Mouse (Mus musculus) neural tube, embryonic 14.5 days (tissue): ENCODE results near the gene Pianp. TPM values are rescaled to one million over a fixed set of nuclear protein-coding genes. Genes with fewer than 3 reads are reported as not detected.

Experiments used
- ATAC-seq: fragments of 200-750 bp; cut with Nextera tagmentation; 2 replicates; pipeline ENCODE4 v1.8.0; 2017; ENCODE audit warnings: low read depth, mild to moderate bottlenecking, moderate TSS enrichment, moderate library complexity
- H3K27ac ChIP-seq: fragments of 300-500 bp; sonication (generic); 2 replicates; pipeline ENCODE4 v1.5.1; 2014; ENCODE audit warnings: low read depth, mild to moderate bottlenecking, control low read depth, low read length, moderate library complexity, mixed read lengths
- H3K27me3 ChIP-seq: fragments of 300-500 bp; sonication (generic); 2 replicates; pipeline ENCODE4 v1.6.1; 2014; ENCODE audit warnings: low read length; ENCODE audit not compliant: control insufficient read depth, insufficient read depth
- H3K36me3 ChIP-seq: fragments of 300-500 bp; sonication (generic); 2 replicates; pipeline ENCODE4 v1.6.1; 2014; ENCODE audit warnings: low read length, mixed read lengths; ENCODE audit not compliant: control insufficient read depth, insufficient read depth
- H3K4me1 ChIP-seq: fragments of 300-500 bp; sonication (generic); 2 replicates; pipeline ENCODE4 v1.6.1; 2014; ENCODE audit warnings: low read length; ENCODE audit not compliant: control insufficient read depth, insufficient read depth
- H3K4me2 ChIP-seq: fragments of 300-500 bp; sonication (generic); 2 replicates; pipeline ENCODE4 v1.6.1; 2014; ENCODE audit warnings: mild to moderate bottlenecking, low read depth, low read length, control low read depth
- H3K4me3 ChIP-seq: fragments of 300-500 bp; sonication (generic); 2 replicates; pipeline ENCODE4 v1.5.1; 2014; ENCODE audit warnings: low read depth, low read length, control low read depth, mixed read lengths
- H3K9ac ChIP-seq: fragments of 300-500 bp; sonication (generic); replicated peaks from 2 replicates; pipeline ENCODE4 v1.6.1; 2014; ENCODE audit warnings: low read depth, mild to moderate bottlenecking, control low read depth, low read length, mixed read lengths
- H3K9me3 ChIP-seq: fragments of 300-500 bp; sonication (generic); 2 replicates; pipeline ENCODE4 v1.6.1; 2016; ENCODE audit warnings: low read length; ENCODE audit not compliant: control insufficient read depth
- WGBS: fragments of 180-500 bp; shearing (Covaris S2); extraction: QIAGEN DNeasy Blood & Tissue Kit; methylation state at CpG from one replicate; pipeline ENCODE4 v1.1.7; 2014; 5-methylcytosine and 5-hydroxymethylcytosine counted together
- polyA plus RNA-seq: library from polyadenylated mRNA; unstranded; fragments of >200 nt; fragmentation: Nextera tagmentation; extraction: Ambion mirVana; gene quantifications from 2 replicates; pipeline ENCODE4 v1.2.1, GENCODE M21; 2014

Pianp gene
- polyA plus RNA-seq, 1 experiment from 2014 or later: 62.3 TPM

GRCm38 (mm10) chr6:124999091-124999490 lies 2.6 kb downstream of the Pianp start:
- Histone ChIP-seq H3K9me3 (no peaks in the 10 kb centered on the region), H3K4me2 (no peak overlapping the region), H3K36me3 (0 out of 2 replicates have a peak, but pooled peaks cover 4% of the 10 kb centered on the region), H3K27ac (no peak overlapping the region), H3K4me3 (no peak overlapping the region), H3K9ac (no peak overlapping the region), H3K27me3 (peaks cover 17% of the 10 kb centered on the region), H3K4me1 (peaks cover 12% of the 10 kb centered on the region)
- WGBS: 45% methylated on average over 14 of the region's 14 CpGs
- ATAC-seq: no peak

- no peak overlapping the region for H3K4me3 ChIP-seq
- peaks cover 17% of the 10 kb centered on the region for H3K27me3 ChIP-seq
- no peak overlapping the region for H3K9ac ChIP-seq
- H3K4me1 ChIP-seq: peaks cover 12% of the 10 kb centered on the region
- no peak overlapping the region for H3K27ac ChIP-seq
- no peak for ATAC-seq
- no peak overlapping the region for H3K4me2 ChIP-seq
- H3K9me3 ChIP-seq: no peaks in the 10 kb centered on the region
- WGBS: 39% methylated on average over 10 of the region's 10 CpGs
- 0 out of 2 replicates have a peak, but pooled peaks cover 4% of the 10 kb centered on the region for H3K36me3 ChIP-seq
Observed at GRCm38 (mm10) chr6:124999546-124999945, 3.1 kb downstream of the Pianp start.

GRCm38 (mm10) chr6:125003706-125004105 lies 7.2 kb downstream of the Pianp start:
- 47% methylated on average over 3 of the region's 3 CpGs for WGBS
- H3K27me3 ChIP-seq: peaks cover 14% of the 10 kb centered on the region
- no peak for ATAC-seq

GRCm38 (mm10) chr6:125005086-125005485 lies 8.6 kb downstream of the Pianp start:
- ATAC-seq: no peak
- no peak overlapping the region for H3K9ac ChIP-seq
- peaks cover 8% of the 10 kb centered on the region for H3K4me1 ChIP-seq
- H3K27ac ChIP-seq: no peak overlapping the region
- no peaks in the 10 kb centered on the region for H3K36me3 ChIP-seq
- H3K27me3 ChIP-seq: peaks cover 6% of the 10 kb centered on the region
- no peaks in the 10 kb centered on the region for H3K9me3 ChIP-seq
- H3K4me2 ChIP-seq: no peak overlapping the region
- no peak overlapping the region for H3K4me3 ChIP-seq
- 26% methylated on average over 3 of the region's 3 CpGs for WGBS

More at GRCm38 (mm10) chr6:125003706-125004105, 7.2 kb downstream of the Pianp start:
- Histone ChIP-seq H3K4me1 (peaks cover 9% of the 10 kb centered on the region; the same call in 1 of the 2 replicates), H3K9ac (no peak overlapping the region), H3K9me3 (no peaks in the 10 kb centered on the region), H3K27ac (no peak overlapping the region), H3K4me2 (no peak overlapping the region), H3K36me3 (0 out of 2 replicates have a peak, but pooled peaks cover 4% of the 10 kb centered on the region), H3K4me3 (no peak overlapping the region)

GRCm38 (mm10) chr6:125008060-125008459 lies 11.6 kb downstream of the Pianp start:
- no peak for ATAC-seq
- Histone ChIP-seq H3K27ac (peak overlapping the region; percentile 90), H3K36me3 (peaks cover 13% of the 10 kb centered on the region; the same call in 1 of the 2 replicates), H3K4me1 (peaks cover 30% of the 10 kb centered on the region), H3K4me3 (peak overlapping the region; percentile 68), H3K27me3 (no peaks in the 10 kb centered on the region), H3K9me3 (no peaks in the 10 kb centered on the region), H3K4me2 (peak overlapping the region; percentile 95), H3K9ac (peak overlapping the region; percentile 94; the same call in 1 of the 2 replicates)
- WGBS: 49% methylated on average over 13 of the region's 13 CpGs

GRCm38 (mm10) chr6:125008586-125009128 lies 12.2 kb downstream of the Pianp start:
- Histone ChIP-seq H3K4me2 (peak overlapping the region; percentile 95), H3K27me3 (no peaks in the 10 kb centered on the region), H3K4me3 (peak overlapping the region; percentile 68), H3K36me3 (peaks cover 14% of the 10 kb centered on the region; the same call in 1 of the 2 replicates), H3K9ac (peak overlapping the region; percentile 94), H3K27ac (peak overlapping the region; percentile 98), H3K9me3 (no peaks in the 10 kb centered on the region), H3K4me1 (peaks cover 30% of the 10 kb centered on the region)
- peak; percentile 98 for ATAC-seq
- WGBS: under 1% methylated on average over 33 of the region's 34 CpGs

- ATAC-seq: no peak
- Histone ChIP-seq H3K4me1 (peaks cover 30% of the 10 kb centered on the region), H3K9ac (peak within 1 kb of the TSS; percentile 94), H3K36me3 (peaks cover 17% of the 10 kb centered on the region), H3K4me2 (peak within 1 kb of the TSS; percentile 95), H3K27me3 (no peaks in the 10 kb centered on the region), H3K27ac (peak within 1 kb of the TSS; percentile 98), H3K4me3 (peak within 1 kb of the TSS; percentile 68), H3K9me3 (no peaks in the 10 kb centered on the region)
- WGBS: 0% methylated on average over 3 of the region's 3 CpGs
Observed at GRCm38 (mm10) chr6:125009129-125009180, 12.5 kb downstream of the Pianp start, which contains the start of gene Zfp384. Gene Zfp384, plus strand, starts transcription at chr6:125009145.

GRCm38 (mm10) chr6:125009181-125010073 lies 12.9 kb downstream of the Pianp start:
- peak overlapping the region; percentile 94 for H3K9ac ChIP-seq
- peaks cover 30% of the 10 kb centered on the region for H3K4me1 ChIP-seq
- peaks cover 17% of the 10 kb centered on the region for H3K36me3 ChIP-seq
- peak overlapping the region; percentile 68 for H3K4me3 ChIP-seq
- peak; percentile 83 for ATAC-seq
- H3K27me3 ChIP-seq: no peaks in the 10 kb centered on the region
- H3K27ac ChIP-seq: peak overlapping the region; percentile 98
- peak overlapping the region; percentile 95 for H3K4me2 ChIP-seq
- H3K9me3 ChIP-seq: no peaks in the 10 kb centered on the region
- 1% methylated on average over 51 of the region's 78 CpGs for WGBS

GRCm38 (mm10) chr6:125017682-125018081 lies 21.2 kb downstream of the Pianp start:
- Histone ChIP-seq H3K9ac (no peak overlapping the region), H3K27me3 (no peaks in the 10 kb centered on the region), H3K9me3 (no peaks in the 10 kb centered on the region), H3K4me3 (no peak overlapping the region), H3K4me1 (no peaks in the 10 kb centered on the region), H3K27ac (no peak overlapping the region), H3K36me3 (peaks cover 20% of the 10 kb centered on the region), H3K4me2 (no peak overlapping the region)
- WGBS: 97% methylated on average over 3 of the region's 3 CpGs
- ATAC-seq: no peak
